Mouse (Mus musculus) neural tube, embryonic 14.5 days (tissue): Measurements from ENCODE around the gene Lmntd1. TPM values are rescaled to one million over a fixed set of nuclear protein-coding genes. Genes with fewer than 3 reads are reported as not detected.

Experiments used
- ATAC-seq: fragments of 200-750 bp; cut with Nextera tagmentation; 2 replicates; pipeline ENCODE4 v1.8.0; 2017; ENCODE audit warnings: low read depth, mild to moderate bottlenecking, moderate TSS enrichment, moderate library complexity
- H3K27ac ChIP-seq: fragments of 300-500 bp; sonication (generic); 2 replicates; pipeline ENCODE4 v1.5.1; 2014; ENCODE audit warnings: low read depth, mild to moderate bottlenecking, control low read depth, low read length, moderate library complexity, mixed read lengths
- H3K27me3 ChIP-seq: fragments of 300-500 bp; sonication (generic); 2 replicates; pipeline ENCODE4 v1.6.1; 2014; ENCODE audit warnings: low read length; ENCODE audit not compliant: control insufficient read depth, insufficient read depth
- H3K36me3 ChIP-seq: fragments of 300-500 bp; sonication (generic); 2 replicates; pipeline ENCODE4 v1.6.1; 2014; ENCODE audit warnings: low read length, mixed read lengths; ENCODE audit not compliant: control insufficient read depth, insufficient read depth
- H3K4me1 ChIP-seq: fragments of 300-500 bp; sonication (generic); 2 replicates; pipeline ENCODE4 v1.6.1; 2014; ENCODE audit warnings: low read length; ENCODE audit not compliant: control insufficient read depth, insufficient read depth
- H3K4me2 ChIP-seq: fragments of 300-500 bp; sonication (generic); 2 replicates; pipeline ENCODE4 v1.6.1; 2014; ENCODE audit warnings: mild to moderate bottlenecking, low read depth, low read length, control low read depth
- H3K4me3 ChIP-seq: fragments of 300-500 bp; sonication (generic); 2 replicates; pipeline ENCODE4 v1.5.1; 2014; ENCODE audit warnings: low read depth, low read length, control low read depth, mixed read lengths
- H3K9ac ChIP-seq: fragments of 300-500 bp; sonication (generic); replicated peaks from 2 replicates; pipeline ENCODE4 v1.6.1; 2014; ENCODE audit warnings: low read depth, mild to moderate bottlenecking, control low read depth, low read length, mixed read lengths
- H3K9me3 ChIP-seq: fragments of 300-500 bp; sonication (generic); 2 replicates; pipeline ENCODE4 v1.6.1; 2016; ENCODE audit warnings: low read length; ENCODE audit not compliant: control insufficient read depth
- WGBS: fragments of 180-500 bp; shearing (Covaris S2); extraction: QIAGEN DNeasy Blood & Tissue Kit; methylation state at CpG from one replicate; pipeline ENCODE4 v1.1.7; 2014; 5-methylcytosine and 5-hydroxymethylcytosine counted together
- polyA plus RNA-seq: library from polyadenylated mRNA; unstranded; fragments of >200 nt; fragmentation: Nextera tagmentation; extraction: Ambion mirVana; gene quantifications from 2 replicates; pipeline ENCODE4 v1.2.1, GENCODE M21; 2014

The Lmntd1 gene
- polyA plus RNA-seq, 1 experiment from 2014 or later, result 0.16 TPM

DNA sequence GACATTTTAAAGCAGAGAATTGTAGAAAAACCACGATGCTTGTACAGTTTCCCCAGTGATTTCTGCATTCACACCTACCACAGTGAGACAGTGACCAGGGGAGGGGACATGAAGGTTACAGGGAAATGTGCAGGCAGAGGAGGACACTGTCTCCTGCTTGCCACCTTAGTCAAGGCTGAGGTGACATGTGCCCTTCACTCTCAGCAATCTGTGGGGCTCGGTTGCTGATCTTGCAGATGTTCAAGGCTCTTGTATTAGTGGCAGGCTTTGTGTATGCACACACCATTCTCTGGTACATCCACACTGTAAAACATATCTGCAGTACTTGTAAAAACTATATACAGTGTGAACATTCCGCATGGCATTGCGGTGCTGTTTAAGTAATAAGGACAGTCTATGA, 216.2 kb downstream of the Lmntd1 start:
- no peak for ATAC-seq
- no peaks in the 10 kb centered on the region for H3K36me3 ChIP-seq
- no peak overlapping the region for H3K4me2 ChIP-seq
- no peaks in the 10 kb centered on the region for H3K9me3 ChIP-seq
- no peak overlapping the region for H3K27ac ChIP-seq
- H3K9ac ChIP-seq, result no peak overlapping the region
- H3K27me3 ChIP-seq, result no peaks in the 10 kb centered on the region
- H3K4me1 ChIP-seq, result 0 out of 2 replicates have a peak, but pooled peaks cover 3% of the 10 kb centered on the region
- H3K4me3 ChIP-seq, result no peak overlapping the region
- 91% methylated on average over 4 of the region's 4 CpGs for WGBS

DNA sequence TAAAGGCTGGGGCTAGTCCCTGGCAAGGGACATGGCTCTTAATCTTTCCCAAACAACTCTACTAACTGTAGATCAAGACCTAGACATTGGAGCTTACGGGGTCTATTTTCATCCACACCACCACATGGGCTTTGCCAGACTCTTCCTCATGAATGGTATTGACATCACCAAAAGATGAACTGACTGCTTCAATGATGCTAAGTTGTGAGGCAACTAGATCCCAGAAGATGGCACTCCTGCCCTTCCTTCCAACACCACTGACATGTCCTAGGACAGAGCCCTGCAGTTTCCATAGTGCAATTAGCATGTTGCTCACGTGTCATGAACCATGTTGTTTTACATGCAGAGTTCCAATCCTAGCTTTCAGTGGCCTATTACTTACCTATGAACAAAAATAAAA, 217.6 kb downstream of the Lmntd1 start:
- 81% methylated on average over 2 of the region's 2 CpGs for WGBS
- Histone ChIP-seq H3K9me3 (no peaks in the 10 kb centered on the region), H3K27me3 (no peaks in the 10 kb centered on the region), H3K4me1 (0 out of 2 replicates have a peak, but pooled peaks cover 3% of the 10 kb centered on the region), H3K4me3 (no peak overlapping the region), H3K4me2 (no peak overlapping the region), H3K9ac (no peak overlapping the region), H3K36me3 (no peaks in the 10 kb centered on the region), H3K27ac (no peak overlapping the region)
- no peak for ATAC-seq

DNA sequence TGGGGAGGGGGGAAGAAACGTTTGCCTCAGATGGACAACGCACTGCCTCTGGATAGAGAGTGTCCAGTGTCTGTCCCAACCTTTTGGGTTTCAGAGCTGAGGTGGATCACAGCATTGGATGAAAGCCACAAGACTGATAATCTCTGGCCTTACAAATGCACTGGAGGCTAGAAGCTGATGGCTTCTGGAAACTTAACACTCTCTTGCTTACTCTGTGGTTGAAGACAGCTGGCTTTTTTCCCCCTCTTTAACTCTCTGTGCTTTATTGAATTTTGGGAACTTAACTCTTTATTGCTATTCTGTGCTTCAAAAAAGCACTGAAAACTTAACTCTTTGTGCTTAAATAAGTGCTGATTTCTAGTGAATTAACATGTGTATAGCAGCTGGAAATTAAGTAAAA, 223.7 kb downstream of the Lmntd1 start:
- H3K36me3 ChIP-seq, result no peaks in the 10 kb centered on the region
- WGBS, result 84% methylated on average over 2 of the region's 2 CpGs
- no peak overlapping the region for H3K9ac ChIP-seq
- ATAC-seq, result no peak
- no peaks in the 10 kb centered on the region for H3K4me1 ChIP-seq
- no peaks in the 10 kb centered on the region for H3K27me3 ChIP-seq
- H3K4me2 ChIP-seq, result no peak overlapping the region
- H3K27ac ChIP-seq, result no peak overlapping the region
- no peaks in the 10 kb centered on the region for H3K9me3 ChIP-seq
- H3K4me3 ChIP-seq, result no peak overlapping the region

DNA sequence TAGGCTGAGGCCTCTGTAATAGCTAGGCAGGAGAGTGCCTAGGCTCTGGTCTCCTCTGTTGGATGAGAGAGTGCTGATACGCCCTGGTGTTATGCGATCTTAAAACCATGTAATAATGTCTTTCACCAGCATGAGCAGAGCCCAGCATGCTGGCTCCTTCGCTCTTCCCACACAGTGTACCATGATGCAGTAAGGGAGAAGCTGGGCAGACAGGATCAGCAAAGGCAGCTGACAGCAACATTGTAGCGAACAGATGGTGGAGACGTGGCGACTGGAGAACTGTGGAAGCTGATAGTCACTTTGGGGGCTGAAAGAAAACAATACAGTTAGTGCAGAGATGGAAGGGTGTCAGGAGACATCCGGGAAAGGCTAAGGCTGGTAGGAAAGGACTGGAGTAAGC, 224.2 kb downstream of the Lmntd1 start:
- no peaks in the 10 kb centered on the region for H3K27me3 ChIP-seq
- peak; percentile 66; the same call in 1 of the 2 replicates for ATAC-seq
- H3K27ac ChIP-seq, result no peak overlapping the region
- 72% methylated on average over 7 of the region's 7 CpGs for WGBS
- no peak overlapping the region for H3K4me2 ChIP-seq
- no peak overlapping the region for H3K9ac ChIP-seq
- H3K36me3 ChIP-seq, result no peaks in the 10 kb centered on the region
- H3K4me1 ChIP-seq, result no peaks in the 10 kb centered on the region
- no peak overlapping the region for H3K4me3 ChIP-seq
- H3K9me3 ChIP-seq, result no peaks in the 10 kb centered on the region

DNA sequence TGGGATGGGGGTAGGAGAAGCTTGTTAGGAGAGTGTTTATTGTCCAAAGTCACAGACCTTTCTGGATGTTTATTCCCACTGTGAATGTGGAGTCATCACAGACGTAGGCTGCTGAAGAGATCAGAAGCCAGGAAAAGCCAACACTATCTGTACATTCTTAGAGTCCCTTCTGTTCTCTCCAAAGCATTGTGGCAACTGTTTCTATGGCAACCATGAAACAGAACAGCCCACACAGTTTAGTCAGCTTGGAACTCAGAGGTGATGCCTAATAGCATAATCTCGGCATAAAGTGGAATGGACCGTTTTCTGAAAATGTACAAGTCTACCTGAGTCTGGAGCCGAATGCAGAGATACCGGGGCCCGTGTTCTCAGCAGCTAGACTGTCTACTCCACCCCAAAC, 226.7 kb downstream of the Lmntd1 start:
- Histone ChIP-seq H3K4me3 (no peak overlapping the region), H3K9me3 (no peaks in the 10 kb centered on the region), H3K27me3 (no peaks in the 10 kb centered on the region), H3K4me2 (no peak overlapping the region), H3K36me3 (no peaks in the 10 kb centered on the region), H3K9ac (no peak overlapping the region), H3K27ac (no peak overlapping the region), H3K4me1 (no peaks in the 10 kb centered on the region)
- 71% methylated on average over 6 of the region's 6 CpGs for WGBS
- ATAC-seq, result peak; percentile 58; the same call in 1 of the 2 replicates

DNA sequence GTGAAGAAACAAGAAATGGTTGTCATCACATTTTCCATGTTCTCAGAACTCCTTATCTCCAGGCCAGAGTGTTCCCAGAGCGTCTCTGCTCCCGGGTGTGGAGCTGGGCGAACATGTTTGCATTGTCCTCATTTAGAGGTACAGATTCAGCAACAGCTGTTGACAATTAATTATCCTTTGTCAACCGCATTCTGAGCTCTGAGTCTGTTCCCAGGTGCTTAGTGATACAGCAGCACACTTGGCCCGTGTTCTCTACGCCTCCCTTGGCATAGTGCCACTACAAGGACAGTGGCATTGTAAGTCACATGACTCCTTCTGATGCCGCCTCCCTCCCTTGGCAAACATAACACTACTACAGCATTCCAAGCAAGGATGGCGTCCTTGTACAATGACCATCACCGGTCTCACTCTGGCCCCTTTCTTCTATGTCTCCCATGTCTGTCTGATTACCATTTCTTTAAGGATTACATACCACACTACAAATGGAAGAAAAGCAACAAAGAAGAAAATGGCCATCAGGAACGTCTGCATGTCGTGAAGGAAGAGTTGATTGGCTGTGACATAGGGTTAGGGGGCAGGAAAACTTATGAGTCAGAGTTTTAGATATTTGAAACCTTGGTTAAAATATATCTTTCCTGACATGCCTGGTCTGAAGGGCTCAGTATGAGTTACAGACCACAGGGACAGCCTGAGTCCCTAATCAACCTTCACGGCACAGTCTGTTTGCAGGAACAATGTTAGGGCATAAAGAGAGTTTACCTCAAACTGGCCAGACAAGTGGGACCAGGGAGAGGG, 231.3 kb downstream of the Lmntd1 start:
- no peaks in the 10 kb centered on the region for H3K27me3 ChIP-seq
- H3K9ac ChIP-seq, result no peak overlapping the region
- ATAC-seq, result no peak
- WGBS, result 52% methylated on average over 12 of the region's 12 CpGs
- no peaks in the 10 kb centered on the region for H3K36me3 ChIP-seq
- no peaks in the 10 kb centered on the region for H3K9me3 ChIP-seq
- H3K4me2 ChIP-seq, result no peak overlapping the region
- no peak overlapping the region for H3K27ac ChIP-seq
- peaks cover 13% of the 10 kb centered on the region; the same call in 1 of the 2 replicates for H3K4me1 ChIP-seq
- no peak overlapping the region for H3K4me3 ChIP-seq

DNA sequence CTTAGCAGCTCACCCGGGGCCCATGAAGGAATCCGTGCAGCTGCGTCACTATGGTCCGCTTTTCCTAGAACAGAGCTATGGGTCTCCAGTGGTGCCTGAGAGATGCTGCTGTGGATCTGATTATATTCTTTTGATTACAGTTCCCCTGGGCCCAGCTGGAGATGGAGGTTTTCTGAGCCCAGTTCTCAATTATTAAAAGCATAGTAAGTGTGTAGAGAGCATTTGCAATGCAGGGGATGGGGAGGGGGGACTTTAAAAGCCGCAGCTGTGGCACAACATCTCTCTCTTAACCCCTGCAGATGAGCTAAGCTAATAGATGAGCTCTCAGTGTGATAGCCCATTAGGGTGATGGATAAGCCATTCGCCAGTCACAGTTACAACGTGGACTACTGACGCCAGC, 233.2 kb downstream of the Lmntd1 start:
- H3K4me1 ChIP-seq, result peaks cover 13% of the 10 kb centered on the region; the same call in 1 of the 2 replicates
- no peaks in the 10 kb centered on the region for H3K27me3 ChIP-seq
- ATAC-seq, result peak; percentile 88
- peak overlapping the region; percentile 9; the same call in 1 of the 2 replicates for H3K4me2 ChIP-seq
- no peaks in the 10 kb centered on the region for H3K9me3 ChIP-seq
- 25% methylated on average over 8 of the region's 8 CpGs for WGBS
- no peak overlapping the region for H3K4me3 ChIP-seq
- no peak overlapping the region for H3K9ac ChIP-seq
- peak overlapping the region; percentile 17; the same call in 1 of the 2 replicates for H3K27ac ChIP-seq
- no peaks in the 10 kb centered on the region for H3K36me3 ChIP-seq

DNA sequence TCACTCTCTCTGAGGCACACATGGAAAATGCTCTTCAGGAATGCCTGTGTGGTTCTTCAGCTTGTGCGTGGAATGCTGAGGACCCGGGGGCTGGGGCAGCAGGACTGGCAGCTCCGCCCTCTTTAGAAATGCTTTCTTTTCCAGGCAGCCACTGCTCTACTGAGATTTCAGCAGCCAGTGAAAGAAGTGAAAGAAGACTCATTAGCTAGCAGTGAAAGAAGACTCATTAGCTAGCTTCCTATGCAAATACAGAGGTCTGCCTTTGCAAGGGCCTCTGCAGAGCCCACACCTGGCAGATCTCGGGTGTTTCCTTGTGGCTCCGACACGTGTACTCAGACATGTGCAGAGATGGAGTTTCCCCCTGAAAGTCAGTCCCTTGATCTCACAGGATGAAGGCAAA, 234.9 kb downstream of the Lmntd1 start:
- no peaks in the 10 kb centered on the region for H3K27me3 ChIP-seq
- H3K4me3 ChIP-seq, result no peak overlapping the region
- no peak overlapping the region for H3K4me2 ChIP-seq
- H3K9ac ChIP-seq, result no peak overlapping the region
- H3K27ac ChIP-seq, result no peak overlapping the region
- WGBS, result 27% methylated on average over 6 of the region's 6 CpGs
- H3K36me3 ChIP-seq, result no peaks in the 10 kb centered on the region
- no peak for ATAC-seq
- H3K9me3 ChIP-seq, result no peaks in the 10 kb centered on the region
- peaks cover 13% of the 10 kb centered on the region; the same call in 1 of the 2 replicates for H3K4me1 ChIP-seq

DNA sequence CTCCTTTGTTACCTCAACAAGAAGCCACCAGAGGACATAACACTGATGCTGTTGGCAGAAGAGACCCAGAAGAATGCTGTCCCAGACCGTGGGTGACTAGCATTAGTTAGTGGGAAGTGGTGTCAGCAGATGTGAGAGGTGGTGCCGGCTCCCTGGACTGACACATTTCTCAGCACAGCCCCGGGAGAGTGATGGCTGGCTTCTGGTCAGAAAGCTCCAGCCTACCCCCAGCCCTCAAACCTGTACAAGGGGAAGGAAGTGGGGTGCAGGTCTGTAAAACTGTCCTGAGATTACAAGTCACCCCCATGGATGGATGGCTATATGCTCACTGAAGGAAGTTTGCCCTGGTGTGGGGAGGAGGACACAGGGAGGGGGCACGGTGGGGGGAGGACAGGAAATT, 235.4 kb downstream of the Lmntd1 start:
- ATAC-seq, result no peak
- Histone ChIP-seq H3K27ac (no peak overlapping the region), H3K4me1 (peaks cover 15% of the 10 kb centered on the region)

More for the DNA sequence above, 235.4 kb downstream of the Lmntd1 start:
- no peaks in the 10 kb centered on the region for H3K36me3 ChIP-seq
- H3K4me3 ChIP-seq, result no peak overlapping the region
- no peaks in the 10 kb centered on the region for H3K27me3 ChIP-seq
- no peak overlapping the region for H3K4me2 ChIP-seq
- no peaks in the 10 kb centered on the region for H3K9me3 ChIP-seq
- WGBS, result 71% methylated on average over 4 of the region's 4 CpGs
- no peak overlapping the region for H3K9ac ChIP-seq
